Mouse (Mus musculus) mouse embryonic stem cell (cell line): ENCODE data around the gene Kcnmb2.

Experiments used
- in situ Hi-C, 2 experiments: fragments of 300-500 bp; cut with MboI; formaldehyde crosslinking; loops; 1 replicate in 1 of 2; 3 replicates in 1 of 2; pipeline ENCODE4 v1.14.3; 2019 to 2020; ENCODE audit warnings: low sequenced_read_pairs in 2 of 2, low pct_unique_long_range_greater_than_20kb in 1 of 2, mixed read lengths in 1 of 2; ENCODE audit not compliant: unreplicated experiment in 1 of 2

Gene Kcnmb2

GRCm38 (mm10) chr3:32119851-32120250 is 217.5 kb downstream of the Kcnmb2 start:
- in situ Hi-C loops: no loop called here

GRCm38 (mm10) chr3:32121731-32122130 is 219.4 kb downstream of the Kcnmb2 start:
- in situ Hi-C loops: no loop called here

GRCm38 (mm10) chr3:32125431-32125830 is 223.1 kb downstream of the Kcnmb2 start:
- in situ Hi-C loops: no loop called here

GRCm38 (mm10) chr3:32128391-32128790 is 226.1 kb downstream of the Kcnmb2 start:
- in situ Hi-C loops: no loop called here

- in situ Hi-C loops: no loop called here
Measured at GRCm38 (mm10) chr3:32130696-32131095, 228.4 kb downstream of the Kcnmb2 start.

- in situ Hi-C loops: no loop called here
Measured at GRCm38 (mm10) chr3:32132395-32133004, 230.2 kb downstream of the Kcnmb2 start.

- in situ Hi-C loops: no loop called here
Measured at GRCm38 (mm10) chr3:32144194-32144593, 241.9 kb downstream of the Kcnmb2 start.

GRCm38 (mm10) chr3:32144655-32145054 is 242.3 kb downstream of the Kcnmb2 start:
- in situ Hi-C loops: no loop called here

- in situ Hi-C loops: no loop called here
Measured at GRCm38 (mm10) chr3:32147739-32148138, 245.4 kb downstream of the Kcnmb2 start.

GRCm38 (mm10) chr3:32149851-32150570 is 247.7 kb downstream of the Kcnmb2 start:
- in situ Hi-C loops: no loop called here

GRCm38 (mm10) chr3:32180519-32180918 is 278.2 kb downstream of the Kcnmb2 start:
- in situ Hi-C loops: loop anchor here in 1 of 2 experiments (25.0 kb wide), 1 partner anchor 393 kb away; no protein-coding TSS in a partner anchor

- in situ Hi-C loops: loop anchor here in 1 of 2 experiments (25.0 kb wide), 1 partner anchor 399 kb away; no protein-coding TSS in a partner anchor
Measured at GRCm38 (mm10) chr3:32185855-32186522, 283.7 kb downstream of the Kcnmb2 start.

GRCm38 (mm10) chr3:32188521-32188920 is 286.2 kb downstream of the Kcnmb2 start:
- in situ Hi-C loops: loop anchor here in 1 of 2 experiments (25.0 kb wide), 1 partner anchor 401 kb away; no protein-coding TSS in a partner anchor

- in situ Hi-C loops: loop anchor here in 1 of 2 experiments (25.0 kb wide), 1 partner anchor 402 kb away; no protein-coding TSS in a partner anchor
Measured at GRCm38 (mm10) chr3:32188955-32189354, 286.6 kb downstream of the Kcnmb2 start.

GRCm38 (mm10) chr3:32189956-32190355 is 287.6 kb downstream of the Kcnmb2 start:
- in situ Hi-C loops: loop anchor here (10.0 to 25.0 kb wide), 2 partner anchors 395 to 403 kb away; no protein-coding TSS in a partner anchor

GRCm38 (mm10) chr3:32194014-32194413 is 291.7 kb downstream of the Kcnmb2 start:
- in situ Hi-C loops: loop anchor here (10.0 to 25.0 kb wide), 2 partner anchors 399 to 407 kb away; no protein-coding TSS in a partner anchor

GRCm38 (mm10) chr3:32226755-32227154 is 324.4 kb downstream of the Kcnmb2 start:
- in situ Hi-C loops: no loop called here

GRCm38 (mm10) chr3:32236766-32237165 is 334.5 kb downstream of the Kcnmb2 start:
- in situ Hi-C loops: no loop called here
